Mouse (Mus musculus) embryo, embryonic 11.5 days (tissue): Measurements from ENCODE around the gene Kars.

Experiments used
- DNase-seq: peaks from one replicate; pipeline ENCODE4 v3.0.0-alpha.2; 2012; ENCODE audit warnings: low read depth, low spot score

The Kars gene

DNA sequence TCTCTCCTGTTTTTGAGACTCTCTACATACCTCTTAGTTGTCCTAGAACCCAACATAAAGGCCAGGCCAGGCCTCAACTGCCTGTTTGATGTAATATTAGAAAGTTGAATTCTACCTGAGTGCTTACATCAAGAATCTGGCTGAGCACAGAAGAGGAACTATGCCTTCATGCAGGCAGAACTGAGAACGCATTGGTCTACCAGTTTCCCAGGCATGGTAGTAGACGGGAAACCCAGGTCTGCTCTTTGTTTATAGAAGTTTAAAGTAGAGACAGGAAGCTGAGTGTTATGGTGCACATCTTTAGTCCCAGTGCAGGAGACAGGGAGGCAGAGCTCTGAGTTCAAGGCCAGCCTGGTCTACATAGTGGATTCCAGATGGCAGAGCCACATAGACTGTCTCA lies 64.0 kb downstream of the Kars start:
- DNase-seq: no peak

DNA sequence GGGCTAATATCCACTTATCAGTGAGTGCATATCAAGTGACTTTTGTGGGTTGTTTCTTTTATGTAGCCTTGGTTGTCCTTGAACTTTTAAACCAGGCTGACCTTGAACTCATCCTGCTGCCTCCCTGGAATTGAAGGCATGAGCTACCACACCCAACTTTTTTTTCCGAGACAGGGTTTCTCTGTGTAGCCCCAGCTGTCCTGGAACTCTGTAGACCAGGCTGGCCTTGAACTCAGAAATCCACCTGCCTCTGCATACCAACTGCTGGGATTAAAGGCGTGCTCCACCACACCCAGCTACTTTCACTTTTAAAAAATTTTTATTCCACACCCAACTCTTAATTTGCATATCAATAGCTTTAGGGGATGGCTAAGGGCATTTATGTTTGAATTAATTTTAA lies 67.6 kb downstream of the Kars start:
- DNase-seq: no peak
